Mouse (Mus musculus): Measurements from ENCODE around the gene Zscan10.
A peak's percentile ranks its signal among the peaks of the same experiment; 100 is the strongest.
"Not testable (repeated sequence)": the region's sequence is repeated elsewhere in the genome, so short reads cannot be mapped to it uniquely, and the experiment has no call there.

The Zscan10 gene

DNA sequence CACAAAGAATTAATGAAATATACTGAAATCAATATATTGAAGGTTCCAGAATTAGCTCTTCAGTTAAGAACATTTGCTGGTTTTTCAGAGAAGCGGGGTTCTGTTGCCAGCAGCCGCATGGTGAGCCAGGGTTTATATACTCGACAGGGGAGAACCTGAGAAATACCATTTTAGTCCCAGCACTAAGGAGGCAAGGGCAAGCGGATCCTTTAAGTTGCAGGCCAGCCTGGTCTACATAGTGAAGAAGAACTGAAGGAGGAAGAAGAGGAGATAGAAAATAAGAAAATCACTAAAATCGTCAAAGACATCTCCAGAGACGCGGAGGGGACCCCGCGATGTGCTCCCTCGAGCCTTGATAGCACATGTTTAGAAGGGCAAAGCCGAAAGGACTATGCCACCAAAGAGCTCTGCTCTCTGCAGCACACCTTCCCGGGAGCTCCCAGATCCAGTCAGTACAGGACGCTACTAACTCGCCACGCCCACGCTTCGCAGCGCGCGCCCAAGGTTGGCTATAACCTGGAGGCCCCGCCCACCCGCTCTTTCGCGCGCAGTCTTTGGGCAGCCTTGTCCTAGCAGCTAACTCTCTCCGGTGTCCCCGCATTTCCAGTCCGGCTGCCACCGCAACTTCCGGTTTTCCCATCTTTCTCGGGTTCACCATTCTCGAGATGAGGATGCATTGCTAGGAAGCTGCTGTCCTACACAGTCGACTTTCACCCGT lies 8.3 kb upstream of the Zscan10 start:
- peak; percentile 97 for DNase-seq

DNA sequence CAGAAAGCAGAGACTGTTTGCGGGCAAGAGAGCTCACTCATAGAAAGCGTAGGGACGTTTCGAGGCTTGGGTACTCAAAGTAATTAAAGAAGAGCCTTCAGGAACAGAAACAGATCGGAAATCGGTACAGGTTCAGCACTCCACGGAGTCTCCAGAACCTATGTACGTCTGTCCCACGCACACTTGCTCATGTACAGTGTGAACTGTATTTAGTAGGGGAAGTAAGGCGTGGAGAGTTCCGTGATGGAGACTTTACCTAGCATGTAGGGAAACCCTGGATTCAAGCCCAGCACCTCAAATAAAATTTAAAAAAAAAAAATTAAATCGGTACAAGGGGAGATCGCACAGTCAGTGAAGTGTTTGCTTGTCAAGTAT lies 7.7 kb upstream of the Zscan10 start:
- no peak for DNase-seq

DNA sequence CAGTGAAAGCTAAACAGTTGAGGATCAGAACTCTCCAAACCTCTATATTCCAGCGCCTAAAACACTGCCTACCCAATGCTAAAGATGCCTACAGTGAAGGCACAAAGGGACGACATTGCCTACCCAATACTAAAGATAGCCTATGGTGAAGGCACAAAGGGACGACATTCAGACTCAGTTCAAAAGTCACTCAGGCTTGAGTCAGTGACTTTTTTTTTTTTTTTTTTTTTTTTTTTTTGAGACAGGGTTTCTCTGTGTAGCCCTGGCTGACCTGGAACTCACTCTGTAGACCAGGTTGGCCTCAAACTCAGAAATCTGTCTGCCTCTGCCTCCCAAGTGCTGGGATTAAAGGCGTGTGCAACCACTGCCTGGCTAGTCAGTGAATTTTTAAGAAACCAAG lies 5.5 kb upstream of the Zscan10 start:
- DNase-seq, result not testable (repeated sequence)

DNA sequence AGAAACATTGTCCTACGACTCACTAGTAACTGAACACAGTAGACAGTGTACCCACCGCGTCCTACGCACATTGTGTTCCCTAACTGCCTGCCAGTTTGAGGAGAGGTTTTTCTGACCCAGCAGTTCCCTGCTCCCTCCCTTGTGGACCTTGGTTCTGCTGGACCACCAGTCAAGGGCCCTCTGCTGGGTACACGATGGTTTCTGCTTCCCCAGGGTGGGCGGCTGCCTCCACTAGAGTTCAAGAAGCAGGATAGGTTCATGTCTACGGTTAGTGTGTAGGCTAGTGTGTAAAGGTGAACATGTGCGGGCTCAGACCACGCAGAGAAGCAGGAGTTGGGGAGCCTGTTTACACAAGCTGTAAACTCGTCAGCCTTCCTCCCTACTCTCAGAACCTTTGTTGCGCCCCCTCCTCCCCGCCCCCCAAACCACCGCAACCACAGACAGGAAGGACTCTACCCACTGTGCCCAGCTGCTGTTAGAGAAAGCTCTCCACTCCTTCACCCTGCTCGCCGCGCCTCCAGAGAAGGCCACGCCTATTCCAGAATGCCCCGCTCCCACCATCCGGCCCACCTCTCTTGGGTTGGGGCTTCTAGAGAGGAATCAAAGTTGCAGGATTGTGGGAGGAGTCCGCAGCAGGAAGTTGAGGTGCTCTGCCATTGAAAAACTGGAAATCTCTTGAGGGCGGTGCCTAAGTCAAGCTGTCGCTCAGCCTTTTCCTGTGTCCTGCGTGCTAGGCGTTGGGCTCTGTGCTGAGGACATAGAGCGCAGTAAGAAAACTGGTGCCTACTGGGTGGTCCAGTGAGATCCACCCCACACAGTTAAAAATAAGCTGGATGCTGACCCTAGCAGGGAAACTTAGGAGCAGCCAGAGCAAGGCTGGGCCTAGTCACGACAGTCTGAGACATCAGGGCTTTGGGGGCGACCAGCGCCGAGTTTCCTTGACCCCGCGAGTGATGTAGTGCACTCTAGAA lies 1.8 kb upstream of the Zscan10 start, which contains the start of gene Zfp13:
TSS of gene Zfp13 (minus strand) at position 906 of the 971 bp plus-strand sequence.
- peak; percentile 63 for DNase-seq

DNA sequence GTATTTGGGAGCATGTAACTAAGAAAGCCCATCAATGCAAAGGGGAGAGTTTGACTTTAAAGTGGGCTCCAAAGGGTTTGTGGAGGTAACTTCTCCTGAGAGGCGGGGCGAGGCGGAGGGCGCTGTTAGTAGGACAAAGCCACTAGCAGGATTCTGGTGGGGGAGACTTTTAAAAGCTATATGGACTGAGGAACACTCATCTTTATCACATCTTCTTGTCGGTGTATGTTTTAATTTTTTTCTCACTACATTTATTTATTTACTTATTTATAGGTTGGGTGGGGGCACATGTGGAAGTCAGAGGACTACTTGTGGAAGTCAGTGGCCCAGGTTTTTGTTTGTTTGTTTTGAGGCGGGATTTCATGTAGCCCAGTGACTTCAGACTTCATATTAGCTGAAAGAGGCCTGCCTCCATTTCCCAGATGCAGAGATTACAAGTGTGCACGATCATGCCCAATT lies 1.0 kb upstream of the Zscan10 start:
- DNase-seq, result no peak

DNA sequence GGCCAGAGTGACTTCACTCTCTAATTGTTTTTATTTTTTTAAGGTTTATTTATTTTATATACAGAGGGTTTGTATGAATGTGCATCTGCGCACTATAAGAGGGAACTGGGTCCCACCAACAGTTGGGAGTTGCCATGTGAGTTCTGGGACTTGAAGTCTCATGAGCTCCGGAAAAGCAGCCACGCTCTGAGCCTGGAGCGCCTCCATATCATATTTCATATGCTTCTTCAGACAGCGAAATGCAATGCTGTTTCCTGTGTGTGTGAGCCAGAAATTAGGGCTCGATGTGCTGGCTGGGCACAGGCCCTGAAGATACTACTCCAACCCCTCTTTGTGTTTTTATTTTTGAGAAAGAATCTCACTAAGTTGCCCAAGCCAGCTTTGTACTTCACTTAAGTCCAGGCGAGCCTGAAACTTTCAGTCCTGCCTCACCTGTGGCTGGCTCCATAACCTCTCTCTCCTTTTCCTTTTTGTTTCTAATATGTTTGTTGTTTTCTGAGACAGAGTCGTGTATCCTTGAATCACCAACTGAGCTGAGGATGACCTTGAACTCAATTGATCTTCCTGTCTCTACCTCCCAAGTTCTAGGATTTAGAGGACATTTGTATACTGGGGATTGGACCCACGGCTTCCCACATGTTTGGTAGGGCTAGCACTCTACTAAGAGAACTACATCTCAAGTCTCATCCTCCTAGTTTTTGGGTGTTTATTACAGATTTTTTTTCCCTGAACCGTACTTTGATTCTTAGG lies 1.4 kb downstream of the Zscan10 start:
- no peak for DNase-seq

DNA sequence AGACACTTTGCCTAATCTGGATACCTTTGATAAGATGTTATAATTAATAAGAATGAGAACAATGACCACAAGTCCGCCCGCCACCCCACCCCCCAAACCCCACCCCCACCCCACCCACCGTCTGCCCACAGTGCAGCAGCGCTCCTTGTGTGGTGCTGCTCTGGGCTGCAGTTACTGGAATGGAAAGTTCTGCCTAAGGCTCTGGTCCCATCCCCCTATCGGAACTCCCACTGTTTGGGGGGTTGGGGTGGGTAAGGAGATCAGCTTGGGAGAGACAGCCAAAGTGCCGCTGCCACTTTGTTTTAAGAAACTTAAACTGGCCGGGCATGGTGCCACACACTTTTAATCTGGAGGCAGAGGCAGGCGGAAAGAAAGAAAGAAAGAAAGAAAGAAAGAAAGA lies 2.4 kb downstream of the Zscan10 start:
- DNase-seq, result peak; percentile 13

DNA sequence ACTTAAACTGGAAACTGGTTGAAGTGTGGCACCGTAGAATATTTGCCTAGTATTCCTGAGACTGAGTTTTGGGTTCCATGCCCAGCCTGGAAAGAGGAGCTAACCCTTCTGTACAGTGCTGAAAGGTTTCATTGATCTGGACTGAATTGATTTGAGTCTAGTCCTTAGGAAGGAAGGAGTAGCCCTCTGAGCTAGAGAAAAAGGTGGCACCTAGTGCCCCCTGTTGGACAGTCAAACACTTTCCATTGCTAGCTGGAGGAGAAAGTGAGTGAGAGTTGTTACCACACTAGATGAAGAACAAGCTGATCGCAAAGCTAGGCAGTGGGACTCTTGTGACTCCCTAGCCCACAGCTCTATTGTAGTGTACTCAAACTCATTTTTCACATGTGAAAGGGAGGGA lies 2.9 kb downstream of the Zscan10 start:
- DNase-seq, result no peak

DNA sequence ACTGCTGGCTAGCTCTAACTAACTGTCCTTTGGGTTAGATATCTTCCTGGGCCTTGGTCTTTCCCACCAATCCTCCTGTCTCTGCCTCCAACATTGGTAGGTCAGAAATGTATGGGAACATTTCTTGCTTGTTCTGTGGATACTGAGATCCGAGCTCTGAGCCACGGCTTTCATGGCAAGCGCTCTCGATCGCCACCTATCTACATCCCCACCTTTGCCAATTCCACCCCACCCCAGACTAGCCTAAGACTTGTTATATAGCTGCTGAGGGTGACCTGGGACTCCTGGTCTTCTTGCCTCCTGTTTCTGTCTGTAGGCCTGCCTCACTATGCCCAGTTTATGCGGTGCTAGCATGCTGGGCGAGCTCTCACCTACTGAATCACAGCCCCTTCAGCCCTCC lies 3.7 kb downstream of the Zscan10 start:
- no peak for DNase-seq

DNA sequence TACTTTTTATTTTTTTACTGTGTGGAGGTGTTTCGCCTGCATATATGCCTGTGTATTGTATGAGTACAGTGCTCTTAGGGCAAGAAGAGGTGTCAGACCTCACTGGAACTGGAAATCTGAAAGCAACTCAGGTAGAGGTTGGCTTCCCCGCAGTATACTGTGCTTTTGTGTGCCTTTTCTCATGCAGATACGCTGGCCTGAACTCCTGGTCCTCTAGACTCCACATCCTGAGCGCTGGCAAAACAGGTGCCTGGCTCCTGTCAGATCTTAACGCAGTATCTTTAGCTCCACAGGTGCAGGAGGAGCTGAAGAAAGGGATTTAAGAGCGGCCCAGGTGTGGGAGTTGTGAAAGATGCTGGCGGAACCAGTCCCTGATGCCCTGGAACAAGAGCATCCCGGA lies 4.6 kb downstream of the Zscan10 start:
- no peak for DNase-seq

DNA sequence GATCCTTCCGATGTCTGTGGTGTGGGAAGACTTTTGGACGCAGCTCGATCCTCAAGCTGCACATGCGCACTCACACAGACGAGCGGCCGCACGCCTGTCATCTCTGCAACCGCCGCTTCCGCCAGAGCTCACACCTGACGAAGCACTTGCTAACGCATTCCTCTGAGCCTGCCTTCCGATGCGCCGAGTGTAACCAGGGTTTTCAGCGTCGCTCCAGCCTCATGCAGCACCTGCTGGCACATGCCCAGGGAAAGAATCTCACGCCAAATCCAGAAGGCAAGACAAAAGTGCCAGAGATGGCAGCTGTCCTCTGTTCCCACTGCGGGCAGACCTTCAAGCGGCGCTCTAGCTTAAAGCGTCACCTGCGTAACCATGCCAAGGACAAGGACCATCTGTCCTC lies 9.0 kb downstream of the Zscan10 start:
- DNase-seq, result no peak

DNA sequence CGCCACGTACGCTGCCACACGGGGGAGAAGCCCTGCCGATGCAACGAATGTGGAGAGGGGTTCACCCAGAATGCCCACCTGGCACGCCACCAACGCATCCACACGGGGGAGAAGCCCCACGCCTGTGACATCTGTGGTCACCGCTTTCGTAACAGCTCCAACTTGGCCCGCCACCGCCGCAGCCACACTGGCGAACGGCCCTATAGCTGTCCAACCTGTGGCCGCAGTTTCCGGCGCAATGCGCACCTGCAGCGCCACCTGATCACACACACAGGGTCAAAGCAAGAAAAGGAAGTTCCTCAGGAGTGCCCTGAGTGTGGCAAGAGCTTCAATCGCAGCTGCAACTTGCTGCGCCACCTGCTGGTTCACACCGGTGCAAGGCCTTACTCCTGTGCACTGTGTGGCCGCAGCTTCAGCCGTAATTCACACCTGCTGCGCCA lies 9.7 kb downstream of the Zscan10 start:
- peak; percentile 51 for DNase-seq

DNA sequence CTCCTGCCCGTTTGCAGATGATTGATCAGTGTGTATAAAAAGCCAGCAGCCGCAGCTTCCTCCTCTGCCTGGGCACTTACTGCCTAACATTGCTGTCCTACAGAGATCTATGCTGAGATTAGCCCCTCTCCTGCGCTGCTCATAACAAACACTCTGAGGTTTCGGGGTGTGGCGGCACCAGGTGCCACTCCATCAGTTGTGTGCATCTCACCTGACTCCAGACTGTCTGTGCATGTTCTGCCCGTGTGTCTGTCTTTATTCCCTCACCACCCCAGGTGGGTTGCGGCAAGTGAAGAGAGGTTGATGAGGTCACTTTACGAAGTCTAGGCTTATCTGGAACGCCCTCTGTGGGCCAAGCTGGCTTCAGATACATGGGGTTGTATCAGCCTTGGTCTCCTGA lies 16.4 kb downstream of the Zscan10 start:
- DNase-seq, result no peak

DNA sequence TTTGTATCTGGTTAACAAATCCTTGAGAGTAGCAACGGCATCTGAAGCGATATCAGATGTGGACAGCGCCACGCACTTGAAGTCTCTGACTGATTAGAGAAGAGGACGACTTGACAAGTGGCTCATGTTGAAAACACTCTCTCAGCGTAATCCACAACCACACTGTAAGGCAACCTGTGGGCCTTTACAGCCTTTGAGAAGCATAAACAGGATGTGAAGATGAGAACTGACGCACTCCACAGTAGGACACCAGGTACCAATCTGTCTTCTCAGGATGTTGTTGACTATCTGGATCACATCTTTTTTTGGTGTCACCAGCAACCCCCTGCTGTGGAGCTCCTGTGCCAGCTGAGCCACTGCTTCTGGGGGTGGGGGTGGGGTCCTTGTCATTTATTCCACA lies 19.7 kb downstream of the Zscan10 start:
- no peak for DNase-seq

DNA sequence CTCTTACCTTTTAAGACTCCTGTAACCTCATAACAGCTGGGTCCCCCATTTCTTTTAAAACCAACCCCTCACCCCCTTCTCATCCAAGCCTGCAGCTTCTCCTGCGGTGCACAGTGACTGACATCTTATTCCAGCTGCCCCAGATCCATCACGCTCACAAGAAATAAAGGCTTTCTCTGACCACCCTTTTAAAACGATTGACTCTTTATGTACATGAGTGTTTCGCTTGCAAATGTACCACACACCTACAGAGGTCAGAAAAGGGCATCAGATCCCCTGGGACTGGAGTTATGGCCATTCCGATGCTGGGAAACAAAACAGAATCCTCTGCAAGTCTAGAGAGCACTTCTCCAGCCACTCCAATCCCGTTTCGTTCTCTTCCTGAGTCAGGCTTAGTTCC lies 27.2 kb downstream of the Zscan10 start:
- DNase-seq, result no peak

DNA sequence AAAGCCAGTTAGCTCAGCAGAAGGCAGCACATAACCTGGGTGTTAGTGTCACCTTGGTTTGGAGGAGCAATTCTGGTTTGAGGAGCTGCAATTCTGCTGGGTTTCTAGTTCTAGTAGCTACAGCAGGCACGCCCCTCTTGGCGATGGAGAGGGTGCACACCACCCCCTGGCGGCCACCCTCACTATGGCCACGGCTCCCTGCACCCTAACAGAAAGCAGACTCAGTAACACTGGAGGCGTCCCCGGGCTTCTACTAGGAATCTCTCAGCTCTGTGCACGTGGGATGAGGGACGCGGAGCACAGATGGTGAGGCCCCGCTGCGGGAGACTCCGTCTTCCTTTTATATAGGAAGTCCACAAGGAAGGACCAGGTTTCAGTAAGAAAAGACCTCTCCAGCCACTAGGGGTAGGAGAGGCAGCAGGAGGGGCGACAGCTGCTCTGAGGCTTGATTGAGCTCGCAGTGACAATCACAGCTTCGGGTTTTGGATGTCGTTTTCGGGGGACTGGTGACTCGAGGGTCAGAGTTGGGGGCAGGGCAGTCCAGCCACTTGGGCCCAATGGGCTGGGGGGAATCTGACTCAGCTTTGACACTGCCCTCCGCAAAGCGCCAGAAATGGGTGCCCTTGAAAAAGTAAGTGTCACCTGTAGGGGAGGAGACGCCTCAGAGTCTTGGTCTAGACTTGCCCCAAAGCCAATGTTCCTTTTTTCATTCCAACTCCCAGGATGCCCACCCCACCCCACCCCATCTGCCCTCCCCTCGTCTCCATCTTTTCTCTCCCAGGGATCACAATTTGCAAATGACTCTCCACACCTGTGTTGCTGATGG lies 29.8 kb downstream of the Zscan10 start:
- DNase-seq, result peak; percentile 81

DNA sequence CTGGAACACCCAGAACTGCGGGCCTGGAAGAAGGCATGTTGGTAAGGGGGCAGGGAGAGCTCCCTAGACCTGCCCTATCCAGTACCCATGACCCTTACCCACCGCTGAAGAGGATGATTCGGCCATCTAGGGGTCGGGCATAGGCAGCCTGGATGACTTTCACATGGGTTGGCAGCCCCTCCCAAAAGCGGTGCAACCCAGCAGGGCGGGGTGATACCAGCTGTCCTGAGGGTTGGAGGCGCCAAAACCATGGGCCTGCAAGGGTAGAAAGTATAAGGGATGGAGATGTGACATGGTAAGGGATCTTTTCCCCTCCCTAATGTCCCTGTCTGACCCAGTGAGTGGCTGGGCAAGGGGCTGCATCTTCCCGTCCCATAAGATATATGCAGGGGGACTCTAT lies 30.6 kb downstream of the Zscan10 start:
- no peak for DNase-seq

DNA sequence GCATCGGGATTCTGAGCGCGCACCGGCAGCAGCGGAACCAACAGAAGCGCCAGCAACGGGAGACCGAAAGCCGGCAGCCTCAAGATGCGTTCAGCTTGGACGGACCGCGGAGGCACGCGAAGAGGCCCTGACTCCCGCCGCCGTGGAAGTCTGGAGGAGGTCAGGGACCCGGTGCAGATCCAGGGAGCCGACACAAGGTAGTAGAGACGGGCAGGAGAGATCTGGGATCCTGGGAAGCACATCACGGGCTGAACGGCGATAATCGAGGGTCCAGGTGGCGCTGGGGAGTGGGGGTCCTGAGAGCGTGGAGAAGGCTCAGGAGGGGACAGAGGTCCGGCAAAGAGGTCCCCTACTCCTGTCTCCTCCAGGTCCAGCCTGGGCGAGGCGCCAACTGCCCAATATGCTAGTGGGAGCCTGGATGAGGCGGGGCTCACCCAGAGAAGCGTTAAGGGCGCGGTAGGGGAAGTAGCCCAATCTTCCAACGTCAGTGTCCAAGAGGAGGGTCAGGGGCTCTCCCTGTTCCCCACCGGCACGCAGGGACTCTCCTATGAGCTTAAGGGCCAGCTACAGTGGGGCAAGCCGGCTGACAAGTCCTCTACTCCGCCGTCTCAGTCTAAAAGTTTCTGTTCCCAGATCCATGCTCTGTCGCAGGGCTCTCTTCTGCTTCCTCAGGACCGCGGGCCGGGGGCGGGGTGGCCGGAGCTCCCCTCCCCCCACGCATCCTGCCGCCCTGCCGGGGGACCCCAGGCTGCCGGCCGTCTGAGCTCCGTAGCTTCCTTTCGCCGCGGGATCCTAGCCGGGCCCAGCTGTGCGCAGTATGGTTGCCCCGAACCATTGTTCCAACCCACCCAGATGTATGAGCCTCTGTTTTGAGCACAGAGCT lies 44.2 kb downstream of the Zscan10 start, which contains the start of gene Mmp25:
TSS of gene Mmp25 (minus strand) at position 665 of the 883 bp plus-strand sequence.
- DNase-seq, result no peak

DNA sequence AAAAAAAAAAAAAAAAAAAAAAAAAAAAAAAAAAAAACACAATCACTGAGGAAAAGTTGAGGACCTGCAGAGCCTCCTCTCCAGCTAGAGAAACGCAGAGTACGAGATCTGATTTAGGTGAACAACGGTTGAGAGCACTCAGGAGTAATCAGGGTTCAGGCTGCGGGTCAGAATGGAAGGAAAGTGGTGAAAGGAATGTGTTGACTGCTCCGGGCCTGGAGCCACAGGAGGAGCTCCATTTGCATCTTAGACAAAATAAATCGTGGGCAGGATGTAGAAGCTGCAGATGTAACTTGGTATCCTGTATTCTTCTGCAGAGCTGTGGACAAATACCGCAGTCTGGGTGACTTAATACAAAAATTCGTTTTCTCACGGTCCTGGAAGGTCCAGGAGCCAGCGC lies 45.2 kb downstream of the Zscan10 start:
- no peak for DNase-seq

DNA sequence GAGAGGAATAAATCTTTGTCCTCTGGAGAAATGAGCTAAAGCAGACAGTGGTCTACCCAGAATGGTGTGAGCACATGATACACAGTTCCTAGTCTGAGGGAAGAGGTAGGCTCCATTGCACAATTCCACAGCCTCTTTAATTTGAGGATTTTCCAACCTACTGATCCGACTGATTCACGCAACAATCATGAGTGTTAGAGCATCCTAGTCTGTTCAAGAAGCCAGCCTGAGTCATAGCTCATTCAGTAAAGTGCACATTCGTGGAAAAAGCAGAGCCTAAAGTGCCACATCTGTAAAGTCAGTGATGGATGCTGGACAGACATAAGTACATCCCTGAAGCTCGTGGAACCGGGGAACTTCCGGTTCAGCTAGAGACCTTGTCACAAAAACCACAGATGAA lies 50.7 kb downstream of the Zscan10 start:
- no peak for DNase-seq

DNA sequence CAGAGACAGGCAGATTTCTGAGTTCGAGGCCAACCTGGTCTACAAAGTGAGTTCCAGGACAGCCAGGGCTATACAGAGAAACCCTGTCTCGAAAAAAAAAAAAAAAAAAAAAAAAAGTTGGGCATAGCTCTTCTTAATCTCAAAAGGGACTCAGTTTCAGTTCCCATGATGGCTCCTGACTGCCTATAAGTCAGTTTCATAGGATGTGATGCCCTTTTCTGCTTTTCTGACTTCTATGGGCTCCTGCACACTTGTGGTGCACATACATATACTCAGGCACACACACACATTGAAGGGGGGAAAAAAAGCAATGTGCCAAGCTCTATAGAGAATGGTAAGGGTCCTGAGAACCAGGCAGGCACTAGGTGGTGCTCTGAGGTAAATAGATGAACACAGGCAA lies 52.7 kb downstream of the Zscan10 start:
- no peak for DNase-seq
